Mouse (Mus musculus) limb, embryonic 11.5 days (tissue): ENCODE data around the gene Ell3. TPM values are rescaled to one million over a fixed set of nuclear protein-coding genes. Genes with fewer than 3 reads are reported as not detected.
"Not testable (repeated sequence)": the region's sequence is repeated elsewhere in the genome, so short reads cannot be mapped to it uniquely, and the experiment has no call there.

ENCODE experiments used
- ATAC-seq: fragments of 200-750 bp; cut with Nextera tagmentation; 2 replicates; pipeline ENCODE4 v1.8.0; 2017; ENCODE audit warnings: low read depth; ENCODE audit not compliant: insufficient number of reproducible peaks, low FRiP score, low TSS enrichment
- DNase-seq: peaks from one replicate; pipeline ENCODE4 v3.0.0-alpha.2; 2015; ENCODE audit warnings: low spot score
- H3K27ac ChIP-seq: fragments of 300-500 bp; sonication (generic); replicated peaks from 2 replicates; pipeline ENCODE4 v1.5.1; 2014; ENCODE audit warnings: low read depth, mild to moderate bottlenecking, low read length
- H3K27me3 ChIP-seq: fragments of 300-500 bp; sonication (generic); 2 replicates; pipeline ENCODE4 v1.6.1; 2014; ENCODE audit warnings: mild to moderate bottlenecking, low read length, mixed read lengths; ENCODE audit not compliant: control insufficient read depth, insufficient read depth
- H3K36me3 ChIP-seq: fragments of 300-500 bp; sonication (generic); 2 replicates; pipeline ENCODE4 v1.6.1; 2014; ENCODE audit warnings: mild to moderate bottlenecking, low read length, moderate library complexity, mixed read lengths; ENCODE audit not compliant: control insufficient read depth, insufficient read depth
- H3K4me1 ChIP-seq: fragments of 300-500 bp; sonication (generic); 2 replicates; pipeline ENCODE4 v1.6.1; 2014; ENCODE audit warnings: low read length, mixed read lengths; ENCODE audit not compliant: control insufficient read depth, insufficient read depth
- H3K4me2 ChIP-seq: fragments of 300-500 bp; sonication (generic); 2 replicates; pipeline ENCODE4 v1.6.1; 2014; ENCODE audit warnings: low read depth, mild to moderate bottlenecking, moderate library complexity; ENCODE audit not compliant: severe bottlenecking
- H3K4me3 ChIP-seq: fragments of 300-500 bp; sonication (generic); 2 replicates; pipeline ENCODE4 v1.5.1; 2014; ENCODE audit warnings: low read depth, low read length
- H3K9ac ChIP-seq: fragments of 300-500 bp; sonication (generic); 2 replicates; pipeline ENCODE4 v1.6.1; 2014; ENCODE audit warnings: mild to moderate bottlenecking, low read length
- H3K9me3 ChIP-seq: fragments of 300-500 bp; sonication (generic); 2 replicates; pipeline ENCODE4 v1.6.1; 2016; ENCODE audit warnings: low read length; ENCODE audit not compliant: control insufficient read depth
- WGBS: fragments of 180-500 bp; shearing (Covaris S2); extraction: QIAGEN DNeasy Blood & Tissue Kit; methylation state at CpG from one replicate; pipeline ENCODE4 v1.1.7; 2014; 5-methylcytosine and 5-hydroxymethylcytosine counted together
- polyA plus RNA-seq: library from polyadenylated mRNA; unstranded; fragments of >200 nt; fragmentation: Nextera tagmentation; extraction: Ambion mirVana; gene quantifications from 2 replicates; pipeline ENCODE4 v1.2.1, GENCODE M21; 2014

Gene Ell3
- polyA plus RNA-seq, result 9.6 and 9.7 TPM in 2 replicates

GRCm38 (mm10) chr2:121444178-121444577 lies at the start of gene Ell3:
Ell3 (minus strand) TSS chr2:121444278.
- no peak within 1 kb of the TSS for H3K27ac ChIP-seq
- H3K4me1 ChIP-seq, result 0 out of 2 replicates have a peak, but pooled peaks cover 8% of the 10 kb centered on the region
- ATAC-seq (no peak), DNase-seq (no peak)
- H3K36me3 ChIP-seq, result no peaks in the 10 kb centered on the region
- no peaks in the 10 kb centered on the region for H3K27me3 ChIP-seq
- H3K9ac ChIP-seq, result no peak within 1 kb of the TSS
- no peaks in the 10 kb centered on the region for H3K9me3 ChIP-seq
- WGBS, result 78% methylated on average over 1 of the region's 1 CpGs
- peak within 1 kb of the TSS; percentile 91; the same call in 1 of the 2 replicates for H3K4me2 ChIP-seq
- H3K4me3 ChIP-seq, result 0 out of 2 replicates have a peak within 1 kb of the TSS, but pooled peaks have one; percentile 35

GRCm38 (mm10) chr2:121484403-121484802 lies 40.3 kb upstream of the Ell3 start:
- 100% methylated on average over 1 of the region's 2 CpGs for WGBS
- H3K4me2 ChIP-seq, ATAC-seq, H3K4me3 ChIP-seq, DNase-seq, H3K27ac ChIP-seq, H3K9me3 ChIP-seq, H3K36me3 ChIP-seq, H3K27me3 ChIP-seq, H3K4me1 ChIP-seq, H3K9ac ChIP-seq: not testable (repeated sequence)

- H3K9me3 ChIP-seq, result no peaks in the 10 kb centered on the region
- no peak overlapping the region for H3K4me2 ChIP-seq
- no peaks in the 10 kb centered on the region for H3K36me3 ChIP-seq
- ATAC-seq (no peak), DNase-seq (no peak)
- no peaks in the 10 kb centered on the region for H3K4me1 ChIP-seq
- H3K9ac ChIP-seq, result no peak overlapping the region
- WGBS, result 48% methylated on average over 8 of the region's 8 CpGs
- H3K27me3 ChIP-seq, result no peaks in the 10 kb centered on the region
- H3K4me3 ChIP-seq, result no peak overlapping the region
- no peak overlapping the region for H3K27ac ChIP-seq
Observed at GRCm38 (mm10) chr2:121483576-121483975, 39.5 kb upstream of the Ell3 start.

GRCm38 (mm10) chr2:121480916-121481315 lies 36.8 kb upstream of the Ell3 start:
- not testable (repeated sequence) for DNase-seq, H3K9ac ChIP-seq, H3K4me3 ChIP-seq, H3K4me2 ChIP-seq, H3K27ac ChIP-seq, H3K9me3 ChIP-seq, H3K27me3 ChIP-seq, ATAC-seq, H3K36me3 ChIP-seq, H3K4me1 ChIP-seq
- WGBS, result 83% methylated on average over 13 of the region's 13 CpGs

GRCm38 (mm10) chr2:121480498-121480897 lies 36.4 kb upstream of the Ell3 start:
- Histone ChIP-seq H3K27ac (no peak overlapping the region), H3K4me3 (no peak overlapping the region), H3K4me1 (no peaks in the 10 kb centered on the region), H3K9me3 (no peaks in the 10 kb centered on the region), H3K27me3 (no peaks in the 10 kb centered on the region), H3K9ac (no peak overlapping the region), H3K4me2 (no peak overlapping the region), H3K36me3 (no peaks in the 10 kb centered on the region)
- WGBS, result 63% methylated on average over 3 of the region's 3 CpGs
- DNase-seq (peak; percentile 30), ATAC-seq (no peak)

- Histone ChIP-seq H3K36me3 (no peaks in the 10 kb centered on the region), H3K9me3 (no peaks in the 10 kb centered on the region), H3K27me3 (no peaks in the 10 kb centered on the region), H3K4me1 (no peaks in the 10 kb centered on the region), H3K4me3 (no peak overlapping the region), H3K27ac (no peak overlapping the region), H3K9ac (no peak overlapping the region), H3K4me2 (no peak overlapping the region)
- DNase-seq, result no peak
- ATAC-seq, result no peak
- 89% methylated on average over 3 of the region's 3 CpGs for WGBS
Observed at GRCm38 (mm10) chr2:121477491-121478266, 33.6 kb upstream of the Ell3 start.

GRCm38 (mm10) chr2:121475306-121475705 lies 31.2 kb upstream of the Ell3 start:
- H3K9ac ChIP-seq, DNase-seq, H3K27ac ChIP-seq, H3K27me3 ChIP-seq, ATAC-seq, H3K4me2 ChIP-seq, H3K9me3 ChIP-seq, H3K4me1 ChIP-seq, H3K36me3 ChIP-seq, H3K4me3 ChIP-seq: not testable (repeated sequence)
- 93% methylated on average over 2 of the region's 2 CpGs for WGBS

GRCm38 (mm10) chr2:121474180-121474535 lies 30.1 kb upstream of the Ell3 start:
- ATAC-seq (no peak; the same call in 1 of the 2 replicates), DNase-seq (no peak)
- no peaks in the 10 kb centered on the region for H3K36me3 ChIP-seq
- peak overlapping the region; percentile 58 for H3K4me3 ChIP-seq
- H3K4me2 ChIP-seq, result peak overlapping the region; percentile 54
- no peaks in the 10 kb centered on the region for H3K4me1 ChIP-seq
- no peaks in the 10 kb centered on the region for H3K27me3 ChIP-seq
- no peak overlapping the region for H3K27ac ChIP-seq
- 35% methylated on average over 8 of the region's 8 CpGs for WGBS
- H3K9ac ChIP-seq, result peak overlapping the region; percentile 64; the same call in 1 of the 2 replicates
- H3K9me3 ChIP-seq, result no peaks in the 10 kb centered on the region
